Comparison of ENCODE assay signal across 8 mouse cellular contexts in genomic region chr6:59426534-59426885, GRCm38 (mm10). TPM values are rescaled to one million over a fixed set of nuclear protein-coding genes. Genes with fewer than 3 reads are reported as not detected.
DNase-seq lines count a peak whose midpoint lies in the region; ATAC-seq and TF ChIP-seq lines count a peak whose summit lies in the region.

No protein-coding gene starts in this region.

- no peaks in the 10 kb centered on the region for H3K27me3 ChIP-seq in heart, embryonic 13.5 days (replicated peaks)
- H3K27me3 ChIP-seq in hindbrain, embryonic 10.5 days (ENCODE audit: insufficient read depth, poor library complexity, severe bottlenecking) = peaks cover 6% of the 10 kb centered on the region; the same call in 1 of the 2 replicates

- peak overlapping the region; percentile 66 for H3K4me3 ChIP-seq in heart, embryonic 13.5 days
- H3K4me3 ChIP-seq in bone marrow, adult 2 months (replicated peaks; ENCODE audit: control insufficient read depth, low read depth, low read length) = peak overlapping the region; percentile 27
- H3K4me3 ChIP-seq in hindbrain, embryonic 10.5 days = peak overlapping the region; percentile 56

- H3K4me2 ChIP-seq in heart, embryonic 13.5 days = peak overlapping the region; percentile 83

- H3K27ac ChIP-seq in heart, embryonic 13.5 days (replicated peaks) = peak overlapping the region; percentile 84
- peak overlapping the region; percentile 77 for H3K27ac ChIP-seq in bone marrow, adult 2 months (ENCODE audit: control insufficient read depth, insufficient read depth, low read depth, low read length, poor library complexity)
- H3K27ac ChIP-seq in hindbrain, embryonic 10.5 days = peak overlapping the region; percentile 82

- no peak for TF ChIP-seq POLR2A in bone marrow, adult 2 months (IDR thresholded peaks at IDR 0.05; ENCODE audit: borderline replicate concordance, control insufficient read depth, low read depth, low read length)

- WGBS in heart, embryonic 13.5 days = 42% methylated on average over 3 of the region's 3 CpGs
- 31% methylated on average over 3 of the region's 3 CpGs for WGBS in bone marrow, adult 2 months
- WGBS in hindbrain, embryonic 10.5 days = 45% methylated on average over 3 of the region's 3 CpGs

- H3K36me3 ChIP-seq in heart, embryonic 13.5 days = no peaks in the 10 kb centered on the region
- no peaks in the 10 kb centered on the region for H3K36me3 ChIP-seq in hindbrain, embryonic 10.5 days

- TF ChIP-seq CTCF in bone marrow, adult 2 months (IDR thresholded peaks at IDR 0.05; ENCODE audit: control insufficient read depth, insufficient read depth, low read length) = no peak

- H3K9ac ChIP-seq in heart, embryonic 13.5 days = peak overlapping the region; percentile 87

- H3K4me1 ChIP-seq in heart, embryonic 13.5 days = peaks cover 19% of the 10 kb centered on the region
- H3K4me1 ChIP-seq in bone marrow, adult 2 months (ENCODE audit: control insufficient read depth, insufficient read depth, low read length) = no peaks in the 10 kb centered on the region; the same call in none of the 2 replicates
- peaks cover 10% of the 10 kb centered on the region for H3K4me1 ChIP-seq in hindbrain, embryonic 10.5 days (replicated peaks)

- intact Hi-C loops in heart, postnatal 25 days (cut with DNase I) = no loop called here

- DNase-seq in heart, postnatal 25 days (ENCODE audit: low spot score) = no peak
- DNase-seq in hindbrain, embryonic 10.5 days (ENCODE audit: low spot score) = no peak
- DNase-seq in urinary bladder, adult 18-20 months (ENCODE audit: low spot score in 2 of 2) = no peak
- no peak for DNase-seq in ovary, postnatal 14 days (ENCODE audit: low spot score)
- no peak for DNase-seq in cerebellum, postnatal 25 days

- no peak for ATAC-seq in heart, embryonic 13.5 days (ENCODE audit: extremely low read depth, insufficient number of reproducible peaks, low FRiP score, low TSS enrichment)
- peak; percentile 59 for ATAC-seq in megakaryocyte, adult 5-6 weeks (ENCODE audit: poor library complexity, severe bottlenecking)

- H3K9me3 ChIP-seq in heart, embryonic 13.5 days = no peaks in the 10 kb centered on the region
- no peaks in the 10 kb centered on the region for H3K9me3 ChIP-seq in hindbrain, embryonic 10.5 days

RNA-seq across cellular contexts. Expression of gene Gprin3, which starts 0.4 kb away (rescaled TPM):
- polyA plus RNA-seq in heart, embryonic 13.5 days (2015; fragmentation: Nextera tagmentation; extraction: Ambion mirVana) = 5.6 TPM in 2 replicates
- total RNA-seq in heart, postnatal 25 days (2021) = under 1 TPM; 0.36 to 0.44 TPM
- 0.23 and 0.72 TPM in 2 replicates for polyA plus RNA-seq in bone marrow, adult 2 months (2011; ENCODE audit: insufficient read depth, insufficient read length, low replicate concordance, missing spikeins)
- polyA plus RNA-seq in hindbrain, embryonic 10.5 days (2016; fragmentation: Nextera tagmentation; extraction: Ambion mirVana) = 0.12 and 0.25 TPM in 2 replicates
- 4.4 and 5.5 TPM in 2 replicates for total RNA-seq in megakaryocyte, adult 5-6 weeks (2015)
- 3.3 and 4.2 TPM in 2 replicates for total RNA-seq in megakaryocyte, adult 5-6 weeks (2017)
